Mouse (Mus musculus) forebrain, embryonic 16.5 days (tissue): Measurements from ENCODE around the gene Tspan14. TPM values are rescaled to one million over a fixed set of nuclear protein-coding genes. Genes with fewer than 3 reads are reported as not detected.

Experiments
- polyA plus RNA-seq: library from polyadenylated mRNA; unstranded; fragments of >200 nt; fragmentation: Nextera tagmentation; extraction: Ambion mirVana; gene quantifications from 2 replicates; pipeline ENCODE4 v1.2.1, GENCODE M21; 2015

The Tspan14 gene
- polyA plus RNA-seq, 1 experiment from 2014 or later, result 90.0 TPM

Other genes starting within 250 kb of the Tspan14 start
- 1.2 and 1.7 TPM in 2 replicates for gene Sh2d4b, start 73.5 kb downstream of the Tspan14 start, polyA plus RNA-seq
- 71.5 and 85.2 TPM in 2 replicates for gene Fam213a, start 47.0 kb upstream of the Tspan14 start, polyA plus RNA-seq
- 0.31 and 0.53 TPM in 2 replicates for gene Dydc2, start 102.4 kb upstream of the Tspan14 start, polyA plus RNA-seq
- gene Dydc1, start 106.1 kb upstream of the Tspan14 start, polyA plus RNA-seq, result not detected in 2 replicates
- gene Mat1a, start 138.2 kb upstream of the Tspan14 start, polyA plus RNA-seq, result not detected in 2 replicates
- not detected in 2 replicates for gene Sftpa1, start 165.0 kb upstream of the Tspan14 start, polyA plus RNA-seq
- gene Mbl1, start 184.7 kb upstream of the Tspan14 start, polyA plus RNA-seq, result not detected in 2 replicates
- not detected in 2 replicates for gene Sftpd, start 218.3 kb upstream of the Tspan14 start, polyA plus RNA-seq